In genomic region chr13:74259460-74260230, GRCm38 (mm10) we compare ENCODE assay signal across 9 mouse cellular contexts. TPM values are rescaled to one million over a fixed set of nuclear protein-coding genes. Genes with fewer than 3 reads are reported as not detected.
DNase-seq lines count a peak whose midpoint lies in the region; ATAC-seq and TF ChIP-seq lines count a peak whose summit lies in the region.
"Had no signal": no experiment of that assay in that cellular context is flagged by ENCODE, and none has a peak within 500 bp of the region (broad histone marks: within the 10 kb centered on the region; RNA-seq: fewer than 3 reads in every experiment).

No protein-coding gene starts in this region.

- peak overlapping the region; percentile 76 for H3K9ac ChIP-seq in heart, embryonic 16.5 days (ENCODE audit: low read length)
- H3K9ac ChIP-seq in liver, embryonic 16.5 days (ENCODE audit: low read depth, low read length): peak overlapping the region; percentile 29; the same call in 1 of the 2 replicates
- H3K9ac ChIP-seq in stomach, postnatal 0 days (ENCODE audit: low read length): peak overlapping the region; percentile 62

- whole genome bisulfite sequencing in heart, embryonic 16.5 days: 4% methylated on average over 35 of the region's 35 CpGs
- WGBS in liver, embryonic 16.5 days (ENCODE audit: insufficient replicate concordance): 3% methylated on average over 35 of the region's 35 CpGs
- 5% methylated on average over 34 of the region's 35 CpGs for WGBS in stomach, postnatal 0 days

- no peak for TF ChIP-seq CTCF in embryonic fibroblast, embryonic 13.5 days (IDR thresholded peaks at IDR 0.05; ENCODE audit: borderline replicate concordance, insufficient read depth, low read length)
- no peak for TF ChIP-seq CTCF in stomach, postnatal 0 days (IDR thresholded peaks at IDR 0.05; ENCODE audit: low read depth)

- peak; percentile 57 for DNase-seq in kidney, postnatal 14 days
- peak; percentile 65 to 67 for DNase-seq in natural killer cell, adult 2 months (ENCODE audit: low spot score in 2 of 2)
- DNase-seq in stomach, postnatal 0 days (ENCODE audit: low spot score): peak; percentile 68

- peak overlapping the region; percentile 81 for H3K4me2 ChIP-seq in heart, embryonic 16.5 days (ENCODE audit: low read depth, low read length)
- H3K4me2 ChIP-seq in liver, embryonic 16.5 days (ENCODE audit: low read depth, low read length): peak overlapping the region; percentile 67
- H3K4me2 ChIP-seq in stomach, postnatal 0 days (replicated peaks; ENCODE audit: low read depth): peak overlapping the region; percentile 70

- H3K27ac ChIP-seq in embryonic fibroblast, embryonic 13.5 days (ENCODE audit: insufficient read depth, low read length): peak overlapping the region; percentile 82
- peak overlapping the region; percentile 6; the same call in 1 of the 2 replicates for H3K27ac ChIP-seq in heart, embryonic 16.5 days (ENCODE audit: low read length)
- peak overlapping the region; percentile 38; the same call in 1 of the 2 replicates for H3K27ac ChIP-seq in liver, embryonic 16.5 days (ENCODE audit: low read length)
- H3K27ac ChIP-seq in stomach, postnatal 0 days (replicated peaks): peak overlapping the region; percentile 40; the same call in 1 of the 2 replicates

- peak overlapping the region; percentile 38 for H3K4me3 ChIP-seq in erythroblast, embryonic 14.5 days (replicated peaks)
- H3K4me3 ChIP-seq in embryonic fibroblast, embryonic 13.5 days (ENCODE audit: insufficient read depth, low read length): peak overlapping the region; percentile 21
- peak overlapping the region; percentile 56 for H3K4me3 ChIP-seq in heart, embryonic 16.5 days (ENCODE audit: low read length)
- H3K4me3 ChIP-seq in liver, embryonic 16.5 days (ENCODE audit: low read depth, low read length): peak overlapping the region; percentile 49
- peak overlapping the region; percentile 42 for H3K4me3 ChIP-seq in stomach, postnatal 0 days (ENCODE audit: low read depth, low read length)

- ATAC-seq in erythroblast, adult 5-6 weeks (replicated peaks; ENCODE audit: low FRiP score, poor library complexity, severe bottlenecking): no peak
- peak; percentile 84 for ATAC-seq in heart, embryonic 16.5 days (replicated peaks; ENCODE audit: extremely low read depth, insufficient read depth, low FRiP score)
- no peak for ATAC-seq in liver, embryonic 16.5 days (ENCODE audit: low read depth)
- ATAC-seq in stomach, postnatal 0 days (ENCODE audit: low FRiP score, low TSS enrichment): peak; percentile 89

- peak; percentile 31; the same call in 1 of the 2 replicates for TF ChIP-seq POLR2A in embryonic fibroblast, embryonic 13.5 days (IDR thresholded peaks at IDR 0.05; ENCODE audit: low read depth, low read length)

- no peaks in the 10 kb centered on the region for H3K9me3 ChIP-seq in erythroblast, embryonic 14.5 days (ENCODE audit: control insufficient read depth, low read length)
- no peaks in the 10 kb centered on the region for H3K9me3 ChIP-seq in heart, embryonic 16.5 days (replicated peaks; ENCODE audit: control insufficient read depth, low read length)
- H3K9me3 ChIP-seq in liver, embryonic 16.5 days (replicated peaks; ENCODE audit: control insufficient read depth, low read length): no peaks in the 10 kb centered on the region
- H3K9me3 ChIP-seq in stomach, postnatal 0 days (ENCODE audit: control insufficient read depth, low read length): no peaks in the 10 kb centered on the region

- TF ChIP-seq EP300 in stomach, postnatal 0 days (optimal IDR thresholded peaks at IDR 0.05): no peak

- H3K36me3 ChIP-seq in erythroblast, embryonic 14.5 days (ENCODE audit: control insufficient read depth): no peaks in the 10 kb centered on the region
- no peaks in the 10 kb centered on the region for H3K36me3 ChIP-seq in heart, embryonic 16.5 days (ENCODE audit: control insufficient read depth, insufficient read depth)
- no peaks in the 10 kb centered on the region for H3K36me3 ChIP-seq in liver, embryonic 16.5 days (ENCODE audit: control insufficient read depth, insufficient read depth)
- H3K36me3 ChIP-seq in stomach, postnatal 0 days (ENCODE audit: control insufficient read depth, insufficient read depth, low read length): no peaks in the 10 kb centered on the region

- H3K4me1 ChIP-seq in erythroblast, embryonic 14.5 days (ENCODE audit: control insufficient read depth): peaks cover 9% of the 10 kb centered on the region
- H3K4me1 ChIP-seq in embryonic fibroblast, embryonic 13.5 days (ENCODE audit: control insufficient read depth, insufficient read depth, low read length): no peaks in the 10 kb centered on the region
- H3K4me1 ChIP-seq in heart, embryonic 16.5 days (ENCODE audit: control insufficient read depth, insufficient read depth, low read length): 0 out of 2 replicates have a peak, but pooled peaks cover 3% of the 10 kb centered on the region
- no peaks in the 10 kb centered on the region for H3K4me1 ChIP-seq in liver, embryonic 16.5 days (ENCODE audit: control insufficient read depth, low read depth, low read length)
- H3K4me1 ChIP-seq in stomach, postnatal 0 days (replicated peaks; ENCODE audit: control insufficient read depth, insufficient read depth): no peaks in the 10 kb centered on the region; the same call in 1 of the 2 replicates

- H3K27me3 ChIP-seq in erythroblast, embryonic 14.5 days (ENCODE audit: control insufficient read depth): peaks cover 42% of the 10 kb centered on the region
- H3K27me3 ChIP-seq in heart, embryonic 16.5 days (ENCODE audit: control insufficient read depth, insufficient read depth, low read length): no peaks in the 10 kb centered on the region
- H3K27me3 ChIP-seq in liver, embryonic 16.5 days (ENCODE audit: control insufficient read depth, insufficient read depth, low read depth, low read length): peaks cover 9% of the 10 kb centered on the region
- H3K27me3 ChIP-seq in stomach, postnatal 0 days (ENCODE audit: control insufficient read depth, insufficient read depth, low read length): no peaks in the 10 kb centered on the region

RNA-seq across cellular contexts. Expression of gene Ahrr, which starts 32.5 kb away (rescaled TPM):
- polyA plus RNA-seq in erythroblast, embryonic 14.5 days (2012): 0.01 TPM in 1 of 2 replicates, not detected in the other
- not detected in 2 replicates for total RNA-seq in erythroblast, adult 5-6 weeks (2015; ENCODE audit: low replicate concordance)
- 0.51 TPM in 1 of 2 replicates, not detected in the other for total RNA-seq in erythroblast, adult 5-6 weeks (2017; ENCODE audit: low replicate concordance)
- 15.7 and 18.5 TPM in 2 replicates for polyA plus RNA-seq in embryonic fibroblast, embryonic 13.5 days (2011; ENCODE audit: insufficient read length, low read depth, missing spikeins)
- 1.4 and 1.5 TPM in 2 replicates for polyA plus RNA-seq in heart, embryonic 16.5 days (2015; fragmentation: Nextera tagmentation; extraction: Ambion mirVana)
- polyA plus RNA-seq in liver, embryonic 16.5 days (2015; fragmentation: Nextera tagmentation; extraction: Ambion mirVana): 0.08 and 0.11 TPM in 2 replicates
- polyA plus RNA-seq in stomach, postnatal 0 days (2015; fragmentation: Nextera tagmentation; extraction: Ambion mirVana): 0.47 and 0.53 TPM in 2 replicates
- total RNA-seq: MEL had no signal

RNA-seq across cellular contexts. Expression of gene Exoc3, which starts 51.1 kb away (rescaled TPM):
- polyA plus RNA-seq in erythroblast, embryonic 14.5 days (2012): 1.8 and 6.1 TPM in 2 replicates
- 2.1 and 10.4 TPM in 2 replicates for total RNA-seq in erythroblast, adult 5-6 weeks (2015; ENCODE audit: low replicate concordance)
- total RNA-seq in erythroblast, adult 5-6 weeks (2017; ENCODE audit: low replicate concordance): 12.4 and 18.0 TPM in 2 replicates
- polyA plus RNA-seq in embryonic fibroblast, embryonic 13.5 days (2011; ENCODE audit: insufficient read length, low read depth, missing spikeins): 53.4 and 58.5 TPM in 2 replicates
- 61.9 and 65.7 TPM in 2 replicates for polyA plus RNA-seq in heart, embryonic 16.5 days (2015; fragmentation: Nextera tagmentation; extraction: Ambion mirVana)
- 21.2 and 24.8 TPM in 2 replicates for polyA plus RNA-seq in liver, embryonic 16.5 days (2015; fragmentation: Nextera tagmentation; extraction: Ambion mirVana)
- 43.2 and 44.5 TPM in 2 replicates for polyA plus RNA-seq in stomach, postnatal 0 days (2015; fragmentation: Nextera tagmentation; extraction: Ambion mirVana)

RNA-seq across cellular contexts. Expression of gene Pdcd6, which starts 57.7 kb away (rescaled TPM):
- polyA plus RNA-seq in erythroblast, embryonic 14.5 days (2012): 2.1 and 3.0 TPM in 2 replicates
- total RNA-seq in erythroblast, adult 5-6 weeks (2015; ENCODE audit: low replicate concordance): 39.9 and 42.5 TPM in 2 replicates
- total RNA-seq in erythroblast, adult 5-6 weeks (2017; ENCODE audit: low replicate concordance): 25.8 and 25.9 TPM in 2 replicates
- 121 and 123 TPM in 2 replicates for polyA plus RNA-seq in embryonic fibroblast, embryonic 13.5 days (2011; ENCODE audit: insufficient read length, low read depth, missing spikeins)
- 91.5 and 105 TPM in 2 replicates for polyA plus RNA-seq in heart, embryonic 16.5 days (2015; fragmentation: Nextera tagmentation; extraction: Ambion mirVana)
- polyA plus RNA-seq in liver, embryonic 16.5 days (2015; fragmentation: Nextera tagmentation; extraction: Ambion mirVana): 58.9 and 65.4 TPM in 2 replicates
- 138 and 142 TPM in 2 replicates for polyA plus RNA-seq in stomach, postnatal 0 days (2015; fragmentation: Nextera tagmentation; extraction: Ambion mirVana)

Comparison
In these comparisons a context has a peak if more than half of its experiments do, and no peak if none do; other contexts are left out.
1. ATAC-seq: peak in heart, embryonic 16.5 days (single experiment) and stomach, postnatal 0 days (single experiment); none in erythroblast, adult 5-6 weeks (single experiment) and liver, embryonic 16.5 days (single experiment).
2. H3K27ac ChIP-seq: peak in every context shown above with its lines; median percentile 82 in embryonic fibroblast, embryonic 13.5 days; 40 in stomach, postnatal 0 days; 38 in liver, embryonic 16.5 days; 6 in heart, embryonic 16.5 days.
3. RNA of gene Pdcd6, which starts 57.7 kb away (polyA plus RNA-seq): 138 to 142 TPM in stomach, postnatal 0 days, 121 to 123 TPM in embryonic fibroblast, embryonic 13.5 days, 91.5 to 105 TPM in heart, embryonic 16.5 days and 58.9 to 65.4 TPM in liver, embryonic 16.5 days; 2.1 to 3.0 TPM in erythroblast, embryonic 14.5 days; every median in the first group is over 10 times any median in the second.
4. Peak in every context shown above with its lines, with median percentiles within 50 percentile points of each other: H3K4me3 ChIP-seq, H3K4me2 ChIP-seq, H3K9ac ChIP-seq and DNase-seq.